Mouse (Mus musculus) embryonic facial prominence, embryonic 13.5 days (tissue): Measurements from ENCODE around the gene Tmem14c. TPM values are rescaled to one million over a fixed set of nuclear protein-coding genes. Genes with fewer than 3 reads are reported as not detected.

ENCODE experiments used
- ATAC-seq: fragments of 200-750 bp; cut with Nextera tagmentation; 2 replicates; pipeline ENCODE4 v1.8.0; 2017; ENCODE audit warnings: low read depth; ENCODE audit not compliant: insufficient number of reproducible peaks, insufficient read depth, low FRiP score, low TSS enrichment
- H3K27ac ChIP-seq: fragments of 300-500 bp; sonication (generic); 2 replicates; pipeline ENCODE4 v1.5.1; 2015; ENCODE audit warnings: moderate library complexity, mild to moderate bottlenecking, inconsistent platforms
- H3K27me3 ChIP-seq: fragments of 300-500 bp; sonication (generic); 2 replicates; pipeline ENCODE4 v1.6.1; 2015; ENCODE audit warnings: mild to moderate bottlenecking, inconsistent platforms
- H3K36me3 ChIP-seq: fragments of 300-500 bp; sonication (generic); 2 replicates; pipeline ENCODE4 v1.6.1; 2015; ENCODE audit warnings: mild to moderate bottlenecking, inconsistent platforms
- H3K4me1 ChIP-seq: fragments of 300-500 bp; sonication (generic); 2 replicates; pipeline ENCODE4 v1.6.1; 2015; ENCODE audit warnings: inconsistent platforms
- H3K4me2 ChIP-seq: fragments of 300-500 bp; sonication (generic); 2 replicates; pipeline ENCODE4 v1.6.1; 2015; ENCODE audit warnings: moderate library complexity, mild to moderate bottlenecking, inconsistent platforms
- H3K4me3 ChIP-seq: fragments of 300-500 bp; sonication (generic); 2 replicates; pipeline ENCODE4 v1.5.1; 2015; ENCODE audit warnings: mild to moderate bottlenecking, inconsistent platforms
- H3K9ac ChIP-seq: fragments of 300-500 bp; sonication (generic); 2 replicates; pipeline ENCODE4 v1.6.1; 2015; ENCODE audit warnings: mild to moderate bottlenecking, inconsistent platforms
- H3K9me3 ChIP-seq: fragments of 300-500 bp; sonication (generic); 2 replicates; pipeline ENCODE4 v1.6.1; 2016; ENCODE audit warnings: inconsistent platforms
- WGBS: fragments of 180-500 bp; shearing (Covaris S2); methylation state at CpG from one replicate; pipeline ENCODE4 v1.1.7; 2015; ENCODE audit warnings: mixed read lengths; 5-methylcytosine and 5-hydroxymethylcytosine counted together
- polyA plus RNA-seq: library from polyadenylated mRNA; unstranded; fragments of >200 nt; fragmentation: Nextera tagmentation; extraction: Ambion mirVana; gene quantifications from 2 replicates; pipeline ENCODE4 v1.2.1, GENCODE M21; 2015

Gene Tmem14c
- polyA plus RNA-seq, 1 experiment from 2014 or later, result 201 TPM

DNA sequence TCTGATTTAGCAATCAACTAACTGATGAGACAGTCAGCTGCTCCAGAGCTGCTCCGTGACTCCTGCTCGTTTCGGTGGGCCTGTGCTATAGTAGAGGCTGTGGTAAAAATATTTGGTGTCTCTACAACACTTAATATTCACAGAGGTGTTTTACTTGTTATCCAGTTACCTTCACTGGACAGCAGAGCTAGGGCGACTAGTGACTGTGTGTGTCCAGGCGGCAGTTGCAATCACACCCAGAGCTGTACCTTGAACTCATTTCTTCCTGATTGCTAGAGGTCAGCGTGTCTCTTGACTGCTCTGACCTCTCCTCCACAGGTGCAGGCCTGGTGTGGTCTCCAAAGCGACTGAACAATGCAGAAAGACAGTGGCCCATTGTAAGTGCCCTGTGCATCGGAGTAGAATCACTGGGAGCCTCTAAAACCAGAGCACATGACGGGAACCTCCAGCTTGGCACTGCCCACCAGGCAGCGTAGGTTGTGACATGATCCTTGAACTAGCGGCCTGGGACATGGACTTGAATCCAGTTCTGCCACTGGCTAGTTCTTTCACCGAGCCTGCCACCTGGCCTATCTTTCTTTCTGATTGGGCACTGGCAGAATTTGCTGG lies 809 bp downstream of the Tmem14c start:
- Histone ChIP-seq H3K36me3 (peaks cover 63% of the 10 kb centered on the region), H3K9ac (peak overlapping the region; percentile 78), H3K4me1 (peaks cover 20% of the 10 kb centered on the region), H3K4me3 (peak overlapping the region; percentile 65), H3K27ac (peak overlapping the region; percentile 93), H3K4me2 (peak overlapping the region; percentile 83), H3K9me3 (no peaks in the 10 kb centered on the region), H3K27me3 (no peaks in the 10 kb centered on the region)
- no peak for ATAC-seq
- WGBS, result 32% methylated on average over 12 of the region's 12 CpGs

GRCm38 (mm10) chr13:41017832-41018231 lies 1.7 kb downstream of the Tmem14c start:
- H3K27me3 ChIP-seq, result no peaks in the 10 kb centered on the region
- H3K27ac ChIP-seq, result no peak overlapping the region
- H3K9ac ChIP-seq, result no peak overlapping the region
- H3K4me2 ChIP-seq, result peak overlapping the region; percentile 83
- peaks cover 63% of the 10 kb centered on the region for H3K36me3 ChIP-seq
- no peaks in the 10 kb centered on the region for H3K9me3 ChIP-seq
- 88% methylated on average over 4 of the region's 4 CpGs for WGBS
- ATAC-seq, result no peak
- H3K4me3 ChIP-seq, result peak overlapping the region; percentile 65; the same call in 1 of the 2 replicates
- peaks cover 20% of the 10 kb centered on the region for H3K4me1 ChIP-seq

DNA sequence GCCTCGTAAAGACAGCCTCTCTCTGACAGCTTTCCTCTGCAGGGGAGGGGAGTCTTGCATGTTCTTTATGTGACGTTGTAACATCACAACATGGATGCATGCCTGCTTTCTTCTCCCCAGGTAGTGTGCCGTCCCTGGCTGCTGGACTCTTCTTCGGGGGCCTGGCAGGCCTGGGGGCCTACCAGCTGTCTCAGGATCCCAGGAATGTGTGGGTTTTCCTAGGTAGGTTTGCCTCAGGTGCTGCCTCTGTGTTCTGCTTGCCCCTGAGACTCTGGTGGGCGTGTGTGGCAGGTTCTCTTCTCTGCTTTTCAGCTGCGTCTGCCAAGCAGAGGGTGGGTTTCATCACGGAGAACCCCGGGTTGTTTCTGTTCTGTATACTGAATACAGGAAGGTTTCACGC lies 2.1 kb downstream of the Tmem14c start:
- WGBS, result 93% methylated on average over 9 of the region's 9 CpGs
- H3K27ac ChIP-seq, result no peak overlapping the region
- no peak overlapping the region for H3K4me2 ChIP-seq
- no peak for ATAC-seq
- no peaks in the 10 kb centered on the region for H3K9me3 ChIP-seq
- peaks cover 20% of the 10 kb centered on the region for H3K4me1 ChIP-seq
- no peaks in the 10 kb centered on the region for H3K27me3 ChIP-seq
- H3K36me3 ChIP-seq, result peaks cover 59% of the 10 kb centered on the region
- H3K9ac ChIP-seq, result no peak overlapping the region
- H3K4me3 ChIP-seq, result no peak overlapping the region

- H3K27ac ChIP-seq, result no peak overlapping the region
- H3K27me3 ChIP-seq, result no peaks in the 10 kb centered on the region
- H3K4me1 ChIP-seq, result peaks cover 20% of the 10 kb centered on the region
- WGBS, result 93% methylated on average over 13 of the region's 13 CpGs
- H3K9me3 ChIP-seq, result no peaks in the 10 kb centered on the region
- ATAC-seq, result no peak
- no peak overlapping the region for H3K4me2 ChIP-seq
- H3K4me3 ChIP-seq, result no peak overlapping the region
- H3K36me3 ChIP-seq, result peaks cover 61% of the 10 kb centered on the region
- H3K9ac ChIP-seq, result no peak overlapping the region
Measured at GRCm38 (mm10) chr13:41018756-41019591, 2.9 kb downstream of the Tmem14c start.

GRCm38 (mm10) chr13:41020494-41020893 lies 4.4 kb downstream of the Tmem14c start:
- Histone ChIP-seq H3K27ac (no peak overlapping the region), H3K4me3 (no peak overlapping the region), H3K4me2 (no peak overlapping the region), H3K9ac (no peak overlapping the region), H3K36me3 (peaks cover 55% of the 10 kb centered on the region), H3K9me3 (no peaks in the 10 kb centered on the region), H3K27me3 (no peaks in the 10 kb centered on the region), H3K4me1 (peaks cover 17% of the 10 kb centered on the region)
- no peak for ATAC-seq
- WGBS, result 80% methylated on average over 7 of the region's 7 CpGs

GRCm38 (mm10) chr13:41021607-41022006 lies 5.5 kb downstream of the Tmem14c start:
- no peak overlapping the region for H3K4me3 ChIP-seq
- no peak for ATAC-seq
- WGBS, result 87% methylated on average over 6 of the region's 6 CpGs
- H3K4me2 ChIP-seq, result no peak overlapping the region
- peaks cover 14% of the 10 kb centered on the region for H3K4me1 ChIP-seq
- peaks cover 55% of the 10 kb centered on the region for H3K36me3 ChIP-seq
- no peaks in the 10 kb centered on the region for H3K27me3 ChIP-seq
- no peak overlapping the region for H3K27ac ChIP-seq
- H3K9ac ChIP-seq, result no peak overlapping the region
- H3K9me3 ChIP-seq, result no peaks in the 10 kb centered on the region

DNA sequence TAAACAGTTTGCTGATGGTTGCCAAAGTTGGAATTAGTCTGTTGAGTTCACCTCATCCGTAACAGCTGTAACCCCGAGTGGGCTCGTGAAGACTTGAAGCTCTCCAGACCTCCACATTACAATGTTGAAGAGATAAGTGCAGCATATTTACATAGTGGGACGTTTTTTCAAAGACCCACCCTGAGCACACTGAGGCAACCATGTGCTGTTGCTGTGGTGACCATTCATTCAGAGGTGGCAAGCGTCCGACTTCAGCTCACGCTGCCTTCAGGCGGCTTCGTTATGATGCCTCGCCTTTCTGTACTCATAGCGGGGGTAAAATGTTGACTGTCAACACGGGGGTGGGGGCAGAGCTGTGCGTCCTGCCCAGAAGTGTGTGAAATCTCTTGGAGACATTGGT lies 6.0 kb downstream of the Tmem14c start:
- no peaks in the 10 kb centered on the region for H3K27me3 ChIP-seq
- no peak overlapping the region for H3K4me2 ChIP-seq
- no peak overlapping the region for H3K4me3 ChIP-seq
- H3K9me3 ChIP-seq, result no peaks in the 10 kb centered on the region
- H3K9ac ChIP-seq, result no peak overlapping the region
- peaks cover 11% of the 10 kb centered on the region for H3K4me1 ChIP-seq
- 93% methylated on average over 13 of the region's 13 CpGs for WGBS
- ATAC-seq, result no peak
- H3K27ac ChIP-seq, result no peak overlapping the region
- peaks cover 55% of the 10 kb centered on the region for H3K36me3 ChIP-seq

DNA sequence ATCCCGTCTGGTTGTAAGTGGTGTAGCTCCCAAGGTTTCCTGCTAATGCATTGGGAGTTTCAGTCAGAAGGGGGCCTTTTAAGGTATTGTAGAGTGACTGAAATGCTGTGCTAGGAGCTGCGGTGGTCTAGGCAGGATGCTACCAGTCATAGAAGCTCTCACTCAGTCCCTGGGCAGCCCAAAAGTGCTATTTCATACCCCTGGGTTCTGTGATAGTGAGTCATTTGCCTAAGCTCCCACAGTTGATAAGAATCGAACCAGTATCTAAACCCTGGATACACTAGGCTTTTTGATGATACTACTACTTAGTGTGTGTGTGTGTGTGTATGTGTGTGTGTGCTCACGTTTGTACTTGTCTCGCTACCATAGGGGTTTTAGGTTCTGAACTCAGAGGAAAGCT lies 14.0 kb downstream of the Tmem14c start:
- H3K4me3 ChIP-seq, result no peak overlapping the region
- no peaks in the 10 kb centered on the region for H3K4me1 ChIP-seq
- H3K9ac ChIP-seq, result no peak overlapping the region
- ATAC-seq, result no peak
- no peaks in the 10 kb centered on the region for H3K27me3 ChIP-seq
- no peak overlapping the region for H3K4me2 ChIP-seq
- H3K36me3 ChIP-seq, result no peaks in the 10 kb centered on the region
- 78% methylated on average over 5 of the region's 5 CpGs for WGBS
- H3K27ac ChIP-seq, result no peak overlapping the region
- H3K9me3 ChIP-seq, result no peaks in the 10 kb centered on the region

GRCm38 (mm10) chr13:41042511-41042910 lies 26.4 kb downstream of the Tmem14c start:
- no peak overlapping the region for H3K4me3 ChIP-seq
- ATAC-seq, result no peak
- no peak overlapping the region for H3K4me2 ChIP-seq
- no peak overlapping the region for H3K9ac ChIP-seq
- no peak overlapping the region for H3K27ac ChIP-seq
- H3K9me3 ChIP-seq, result no peaks in the 10 kb centered on the region
- H3K4me1 ChIP-seq, result no peaks in the 10 kb centered on the region
- 92% methylated on average over 4 of the region's 4 CpGs for WGBS
- no peaks in the 10 kb centered on the region for H3K36me3 ChIP-seq
- no peaks in the 10 kb centered on the region for H3K27me3 ChIP-seq

DNA sequence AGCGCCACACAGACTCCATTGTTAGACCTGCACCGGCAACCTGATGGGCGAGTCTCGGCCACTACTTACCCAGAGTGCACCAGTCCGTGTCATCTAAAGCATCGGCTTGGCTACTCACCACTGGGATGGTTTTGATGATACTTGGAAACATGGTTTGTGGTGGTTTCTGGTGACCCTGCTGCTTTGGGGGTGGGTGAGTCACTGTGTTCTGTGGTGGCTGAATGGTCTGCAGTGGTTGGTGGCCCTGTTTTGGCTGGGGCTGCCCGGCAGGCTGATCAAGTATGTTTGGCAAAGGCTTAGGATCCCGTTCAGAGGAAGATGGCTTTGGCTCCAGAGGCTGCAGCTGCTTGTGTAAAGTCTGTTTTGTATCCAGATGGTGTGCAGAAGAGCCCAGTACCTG lies 29.8 kb downstream of the Tmem14c start:
- H3K9me3 ChIP-seq, result no peaks in the 10 kb centered on the region
- no peak overlapping the region for H3K27ac ChIP-seq
- H3K4me3 ChIP-seq, result no peak overlapping the region
- no peaks in the 10 kb centered on the region for H3K27me3 ChIP-seq
- 88% methylated on average over 8 of the region's 8 CpGs for WGBS
- no peak overlapping the region for H3K4me2 ChIP-seq
- H3K4me1 ChIP-seq, result no peaks in the 10 kb centered on the region
- ATAC-seq, result no peak
- no peak overlapping the region for H3K9ac ChIP-seq
- no peaks in the 10 kb centered on the region for H3K36me3 ChIP-seq

DNA sequence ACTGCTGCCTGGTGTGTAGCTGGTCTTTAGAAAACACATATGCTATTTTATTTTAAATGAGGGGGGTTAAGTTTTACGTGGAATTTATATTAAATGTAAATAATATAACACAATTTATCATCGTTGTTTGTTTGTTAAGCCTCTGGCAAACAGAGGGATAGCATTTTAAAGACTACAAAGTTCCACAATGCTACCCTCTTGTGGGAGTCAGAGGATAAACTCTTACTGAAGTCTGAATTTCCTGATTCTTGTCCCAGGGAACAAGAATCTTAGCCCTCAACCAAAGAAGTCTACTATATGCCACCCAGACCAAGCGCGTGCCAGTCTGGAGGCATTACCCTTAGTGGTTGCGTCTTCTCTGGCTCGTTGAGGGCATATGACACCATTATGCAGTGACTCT lies 31.2 kb downstream of the Tmem14c start:
- 87% methylated on average over 6 of the region's 6 CpGs for WGBS
- H3K27ac ChIP-seq, result no peak overlapping the region
- H3K36me3 ChIP-seq, result no peaks in the 10 kb centered on the region
- H3K27me3 ChIP-seq, result no peaks in the 10 kb centered on the region
- H3K9me3 ChIP-seq, result no peaks in the 10 kb centered on the region
- no peaks in the 10 kb centered on the region for H3K4me1 ChIP-seq
- H3K4me2 ChIP-seq, result no peak overlapping the region
- ATAC-seq, result no peak
- no peak overlapping the region for H3K9ac ChIP-seq
- H3K4me3 ChIP-seq, result no peak overlapping the region

DNA sequence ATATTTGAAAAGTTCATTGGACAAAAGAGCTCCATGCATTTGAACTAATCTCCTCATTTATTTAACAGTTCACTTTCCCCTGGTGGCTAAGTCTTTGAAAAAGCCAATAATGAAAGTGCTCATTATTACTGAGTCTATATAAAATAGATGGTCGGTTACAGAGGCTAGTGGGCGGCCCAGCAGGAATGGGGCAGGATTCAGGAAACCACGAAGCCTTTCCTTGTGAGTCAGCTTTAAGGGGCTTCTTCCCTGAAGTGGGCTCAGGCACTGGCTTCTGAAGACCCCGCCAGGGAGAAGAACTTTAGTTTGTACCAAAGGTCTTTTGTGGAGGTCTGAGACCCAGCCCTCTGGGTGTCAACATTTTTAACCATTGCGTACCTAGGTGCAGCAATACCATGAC lies 35.9 kb downstream of the Tmem14c start:
- Histone ChIP-seq H3K27me3 (no peaks in the 10 kb centered on the region), H3K4me1 (no peaks in the 10 kb centered on the region), H3K4me2 (no peak overlapping the region), H3K9ac (no peak overlapping the region), H3K27ac (no peak overlapping the region), H3K4me3 (no peak overlapping the region), H3K9me3 (no peaks in the 10 kb centered on the region), H3K36me3 (no peaks in the 10 kb centered on the region)
- ATAC-seq, result no peak
- 73% methylated on average over 5 of the region's 5 CpGs for WGBS
